Mouse (Mus musculus): ENCODE results near the gene Trp53rkb.
A peak's percentile ranks its signal among the peaks of the same experiment; 100 is the strongest.

Gene Trp53rkb

DNA sequence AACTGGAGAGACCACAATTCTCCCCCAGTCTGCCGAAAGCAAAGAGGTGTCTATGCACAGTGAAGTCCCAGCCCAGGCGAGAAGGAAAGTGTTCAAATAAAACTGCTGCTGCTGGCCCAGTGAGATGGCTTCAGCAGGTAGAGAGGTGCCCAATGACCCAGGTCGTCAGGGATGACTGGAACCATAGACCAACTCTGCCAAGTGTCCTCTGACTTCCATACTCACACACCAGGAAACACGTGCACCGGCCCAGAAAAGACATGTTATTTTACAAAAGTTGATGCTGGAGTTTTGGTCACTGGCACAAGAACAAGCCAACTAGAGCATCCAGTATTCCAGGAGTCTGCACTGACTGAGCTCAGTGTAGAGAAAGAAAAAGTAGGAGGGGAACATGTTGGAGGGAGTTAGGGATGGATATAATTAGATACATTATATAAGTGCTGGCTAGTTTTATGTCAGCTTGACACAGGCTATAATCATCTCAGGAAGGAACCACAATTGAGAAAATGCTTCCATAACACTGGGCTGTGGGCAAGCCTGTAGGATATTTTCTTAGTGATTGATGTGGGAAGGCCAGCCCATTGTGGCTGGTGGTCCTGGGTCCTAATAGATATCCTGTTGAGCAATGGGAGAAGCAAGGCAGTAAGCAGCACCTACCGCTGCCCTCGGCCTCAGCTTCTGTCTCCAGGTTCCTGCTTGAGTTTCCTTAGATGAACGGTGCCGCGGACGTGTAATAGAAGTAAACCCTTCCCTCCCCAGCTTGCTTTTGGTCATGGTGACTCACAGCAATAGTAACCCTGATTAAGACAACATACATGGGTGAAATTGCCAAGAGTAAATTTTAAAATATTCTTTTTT, 7.5 kb downstream of the Trp53rkb start:
- DNase-seq (ENCODE audit: low read depth, low spot score) = no peak

- no peak for DNase-seq (ENCODE audit: low read depth, low spot score)
These were observed 8.1 kb downstream of the Trp53rkb start for GRCm38 (mm10) chr2:166800473-166800857.

DNA sequence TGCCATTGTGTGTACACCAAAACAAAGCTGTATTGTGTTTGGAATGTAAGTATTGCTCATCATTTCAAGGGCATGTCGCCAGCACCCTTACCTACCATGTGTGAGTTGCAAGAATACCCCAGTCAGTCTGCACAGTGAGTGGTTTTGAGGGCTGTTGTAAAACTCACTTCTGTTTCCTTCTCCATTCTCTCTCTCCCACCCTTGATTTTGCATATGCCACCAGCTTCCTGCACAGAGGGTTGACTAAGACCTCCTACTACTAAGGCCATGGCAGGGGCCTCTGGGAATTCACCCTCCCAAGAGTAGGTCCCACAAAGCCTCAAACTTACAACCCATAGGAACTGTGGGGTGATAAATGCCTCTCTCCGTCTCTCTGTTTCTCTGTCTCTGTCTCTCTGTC, 9.1 kb downstream of the Trp53rkb start:
- DNase-seq (ENCODE audit: low read depth, low spot score) = no peak

DNA sequence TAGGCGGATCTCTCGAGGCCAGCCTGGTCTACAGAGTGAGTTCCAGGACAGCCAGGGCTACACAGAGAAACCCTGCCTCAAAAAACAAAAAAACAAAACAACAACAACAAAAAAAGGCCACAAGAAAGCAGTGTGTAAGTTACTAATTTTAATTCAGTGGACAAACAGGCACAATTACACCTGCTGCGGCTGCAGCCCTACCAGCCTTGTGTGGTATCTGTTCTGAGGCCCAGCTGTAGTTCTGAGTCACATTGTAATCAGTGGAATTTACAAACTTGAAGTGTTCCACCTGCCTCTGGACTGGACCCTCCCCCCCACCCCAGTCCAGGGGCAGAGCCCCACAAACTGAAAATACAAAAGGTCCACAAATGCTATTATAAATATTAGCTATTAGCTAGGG, 11.0 kb downstream of the Trp53rkb start:
- DNase-seq (ENCODE audit: low read depth, low spot score) = no peak

- DNase-seq (ENCODE audit: low read depth, low spot score) = peak; percentile 92
These were observed 13.2 kb downstream of the Trp53rkb start, which contains the start of gene Arfgef2 for GRCm38 (mm10) chr2:166805250-166806172. Gene Arfgef2 (plus strand): TSS chr2:166805588.

- peak; percentile 49 for DNase-seq (ENCODE audit: low read depth, low spot score)
These were observed 13.9 kb downstream of the Trp53rkb start for GRCm38 (mm10) chr2:166806173-166806705.

- no peak for DNase-seq (ENCODE audit: low read depth, low spot score)
These were observed 14.5 kb downstream of the Trp53rkb start for GRCm38 (mm10) chr2:166806813-166807212.

DNA sequence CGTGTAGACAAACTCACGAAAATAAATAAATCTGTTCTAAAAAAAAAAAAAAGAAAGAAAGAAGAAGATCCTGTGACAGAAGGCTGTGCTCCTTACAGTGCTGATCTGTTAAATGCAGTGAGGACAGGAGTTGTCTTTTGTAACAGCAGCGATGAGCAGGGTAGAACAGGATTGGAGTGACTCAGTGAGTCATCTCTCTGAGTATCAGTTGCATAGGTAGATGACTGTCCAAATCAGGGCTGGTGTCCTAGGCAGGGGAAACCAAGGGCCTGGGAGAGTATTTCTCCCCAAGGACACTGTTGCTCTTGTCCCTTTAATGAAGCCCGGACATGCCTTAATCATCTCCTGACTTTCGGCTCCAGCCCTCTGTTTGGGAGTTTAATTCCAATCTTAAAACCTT, 17.2 kb downstream of the Trp53rkb start:
- DNase-seq (ENCODE audit: low read depth, low spot score) = no peak

- DNase-seq (ENCODE audit: low read depth, low spot score) = no peak
These were observed 18.5 kb downstream of the Trp53rkb start for GRCm38 (mm10) chr2:166810821-166811220.

- no peak for DNase-seq (ENCODE audit: low read depth, low spot score)
These were observed 26.3 kb downstream of the Trp53rkb start for GRCm38 (mm10) chr2:166818463-166819143.

DNA sequence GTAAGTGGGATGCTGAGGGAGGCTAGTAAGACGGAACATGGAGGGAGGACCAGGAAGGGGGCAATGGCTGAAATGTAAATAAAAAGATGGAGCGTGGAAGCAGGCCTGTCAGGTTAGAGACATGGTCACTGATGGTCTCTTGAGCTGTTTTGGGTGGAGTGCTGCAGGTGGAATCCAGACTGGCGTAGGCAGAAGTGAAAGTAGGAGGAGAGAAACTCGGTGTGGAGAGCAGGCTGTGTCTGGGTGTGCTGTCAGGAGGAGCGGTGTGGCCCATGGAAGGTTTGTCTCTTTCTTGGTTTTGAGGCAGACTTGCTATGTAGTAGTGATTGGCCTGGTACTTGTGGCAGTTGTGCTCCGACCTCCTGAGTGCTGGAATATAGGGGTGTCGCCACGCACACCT, 27.5 kb downstream of the Trp53rkb start:
- no peak for DNase-seq (ENCODE audit: low read depth, low spot score)

DNA sequence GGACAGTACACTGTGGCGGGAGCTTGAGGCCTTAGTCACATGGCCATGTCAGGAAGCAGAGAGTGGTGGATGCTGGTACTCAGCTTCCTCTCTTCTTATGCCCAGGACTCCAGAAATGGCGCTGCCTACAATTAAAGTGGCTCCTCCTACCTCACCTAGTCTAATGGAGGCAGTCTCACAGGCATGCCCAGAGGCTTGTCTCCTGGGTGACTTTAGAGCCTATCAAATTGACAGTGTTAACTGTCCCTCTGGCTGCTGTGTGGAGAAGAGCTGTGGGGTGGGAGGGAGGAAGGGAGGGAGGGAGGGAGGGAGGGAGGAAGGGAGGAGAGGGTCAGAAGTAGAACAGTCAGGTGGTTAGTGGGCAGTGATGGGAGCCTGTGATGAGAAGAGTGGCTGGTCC, 28.5 kb downstream of the Trp53rkb start:
- peak; percentile 27 for DNase-seq (ENCODE audit: low read depth, low spot score)

GRCm38 (mm10) chr2:166821406-166821805, 29.1 kb downstream of the Trp53rkb start:
- no peak for DNase-seq (ENCODE audit: low read depth, low spot score)

DNA sequence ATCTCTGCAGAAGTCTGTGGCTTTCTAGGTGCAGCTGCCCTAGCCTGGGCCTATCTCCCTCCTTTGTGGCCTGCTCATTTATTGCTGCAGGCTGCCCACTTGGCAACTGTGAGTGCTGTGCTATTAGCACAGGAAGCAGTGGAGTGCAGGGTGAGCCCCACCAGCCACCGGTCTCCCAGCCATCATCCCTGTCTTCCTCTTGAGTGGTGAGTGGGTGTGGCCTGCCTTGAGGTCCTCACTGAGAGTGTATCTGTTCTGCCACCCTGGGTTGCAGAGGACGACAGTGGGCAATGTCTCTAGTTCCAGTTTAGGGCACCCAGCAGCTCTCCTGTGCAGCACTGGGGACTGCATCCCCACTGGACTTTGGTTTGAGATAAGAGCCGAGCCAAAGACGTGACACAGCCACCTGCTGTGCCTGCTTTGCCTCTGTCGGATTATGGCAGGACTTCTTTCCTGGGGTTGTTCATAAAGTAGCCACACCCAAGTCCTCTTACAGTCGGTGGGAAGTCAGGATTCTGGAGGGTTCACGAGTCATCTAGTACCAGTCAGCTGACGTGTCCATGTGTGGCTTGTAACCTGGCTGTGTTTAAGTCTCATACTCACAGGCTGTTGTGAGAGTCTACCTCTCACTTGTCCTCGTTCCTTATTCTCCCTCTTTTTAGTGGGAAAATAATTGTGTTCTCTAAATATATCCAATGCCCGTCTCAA, 29.9 kb downstream of the Trp53rkb start:
- no peak for DNase-seq (ENCODE audit: low read depth, low spot score)

DNA sequence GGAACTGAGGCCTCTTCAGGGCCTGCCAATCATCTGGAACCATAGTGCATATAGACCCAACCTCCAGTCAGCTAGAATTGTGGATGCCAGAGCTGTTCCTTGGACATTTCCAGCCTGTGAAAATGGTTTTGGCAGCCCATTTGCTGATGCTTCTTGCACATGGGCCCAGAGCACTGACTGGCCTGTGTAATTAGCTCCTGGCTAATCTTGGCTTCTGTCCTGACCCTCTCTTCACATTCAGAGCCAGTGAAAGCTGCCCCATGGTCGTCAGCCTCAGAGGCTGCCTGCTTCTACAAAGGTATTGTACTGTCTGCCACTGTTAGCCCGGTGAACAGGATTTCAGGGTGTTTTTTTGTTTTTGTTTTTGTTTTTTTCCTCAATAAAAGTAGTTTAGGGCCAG, 30.6 kb downstream of the Trp53rkb start:
- no peak for DNase-seq (ENCODE audit: low read depth, low spot score)

GRCm38 (mm10) chr2:166824386-166824785, 32.1 kb downstream of the Trp53rkb start:
- DNase-seq (ENCODE audit: low read depth, low spot score) = no peak

- no peak for DNase-seq (ENCODE audit: low read depth, low spot score)
These were observed 32.7 kb downstream of the Trp53rkb start for GRCm38 (mm10) chr2:166824998-166825397.

DNA sequence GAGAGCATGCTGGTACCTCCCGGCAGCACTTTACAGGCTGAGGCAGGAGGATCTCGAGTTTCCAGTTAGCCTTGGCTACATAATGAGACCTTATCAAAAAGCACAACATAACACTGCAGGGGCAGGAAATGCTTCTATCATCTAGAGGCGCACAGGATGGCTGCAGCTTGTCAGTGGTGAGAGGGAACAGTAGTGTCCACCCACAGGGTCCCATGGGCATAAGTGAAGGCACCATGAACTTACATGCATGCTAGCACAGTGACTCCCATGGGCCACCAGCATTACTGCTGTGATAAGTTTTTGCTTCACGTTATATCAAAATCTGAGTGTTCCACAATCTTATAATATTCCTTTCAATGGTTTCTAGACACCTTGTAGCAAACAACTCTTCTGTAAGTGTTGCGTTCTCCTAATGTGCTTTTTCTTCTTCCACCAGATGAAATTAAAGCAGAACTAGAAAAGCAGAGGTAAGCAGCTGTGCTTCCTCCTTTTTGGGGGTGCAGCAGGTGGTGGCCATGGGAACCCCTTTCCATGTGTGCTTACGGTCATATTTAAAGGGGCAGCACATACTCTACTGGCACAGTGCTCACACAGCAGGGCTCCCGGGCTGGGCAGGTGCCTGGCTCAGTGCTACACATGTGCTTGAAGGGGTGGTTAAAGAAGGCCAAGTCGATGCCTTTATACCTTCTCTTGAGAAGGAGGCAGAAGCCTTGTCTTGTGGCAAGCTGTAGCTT, 34.3 kb downstream of the Trp53rkb start:
- DNase-seq (ENCODE audit: low read depth, low spot score) = no peak

DNA sequence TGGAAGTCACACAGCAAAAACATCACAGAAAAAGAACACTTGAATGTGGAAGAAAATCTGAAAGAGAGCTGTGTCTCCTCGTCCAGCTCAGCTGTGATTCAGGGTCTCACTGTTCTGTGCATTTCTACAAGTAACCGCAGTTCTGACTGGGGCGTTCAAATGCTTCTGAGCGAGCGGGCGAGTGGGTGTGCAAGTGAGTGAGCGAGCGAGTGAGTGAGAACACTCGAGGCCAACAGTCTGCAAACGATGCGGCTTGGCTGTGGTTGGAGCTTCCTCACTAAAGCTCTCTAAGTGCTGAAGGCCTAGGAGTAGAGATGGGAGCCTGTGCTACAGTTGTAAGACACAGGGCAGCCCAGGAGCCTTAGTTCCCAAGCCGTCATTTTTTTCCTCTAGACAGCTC, 36.0 kb downstream of the Trp53rkb start:
- no peak for DNase-seq (ENCODE audit: low read depth, low spot score)

GRCm38 (mm10) chr2:166830350-166830749, 38.0 kb downstream of the Trp53rkb start:
- DNase-seq (ENCODE audit: low read depth, low spot score) = no peak

Measured in R1 (cell line).